Comparison of ENCODE assay signal across 8 mouse cellular contexts in the genomic region with DNA sequence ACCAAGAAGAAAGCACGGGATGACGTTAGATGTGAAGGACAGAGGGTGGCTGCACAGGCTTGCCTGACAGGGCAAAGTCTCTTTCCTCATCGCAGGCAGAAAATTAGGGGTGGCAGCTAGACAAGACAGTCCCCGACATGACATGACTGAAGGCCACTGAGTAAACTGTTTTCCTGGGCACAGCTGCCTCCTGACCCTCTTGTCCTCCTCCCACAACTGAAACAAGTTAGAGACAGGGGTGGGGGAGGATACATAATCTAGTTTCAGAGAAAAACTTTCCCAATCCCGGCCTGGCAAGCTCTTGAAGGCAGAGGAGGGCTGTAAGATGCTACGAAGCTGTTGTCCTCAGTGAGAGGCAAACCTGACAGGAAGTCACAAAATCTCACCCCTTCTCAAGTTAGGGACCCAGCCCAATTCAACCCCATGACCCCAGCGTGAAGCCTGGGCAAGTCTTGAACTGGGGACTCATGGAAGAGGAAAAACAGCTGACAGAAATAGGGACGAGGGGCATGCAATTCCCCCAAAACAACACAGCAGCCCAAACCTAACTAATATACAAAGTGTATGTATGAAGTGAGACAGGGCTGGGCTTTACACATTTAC. TPM values are rescaled to one million over a fixed set of nuclear protein-coding genes. Genes with fewer than 3 reads are reported as not detected.
DNase-seq lines count a peak whose midpoint lies in the region; ATAC-seq lines count a peak whose summit lies in the region.

No protein-coding gene starts in this region.

- H3K9me3 ChIP-seq in hindbrain, embryonic 14.5 days (ENCODE audit: control insufficient read depth, low read length): no peaks in the 10 kb centered on the region
- H3K9me3 ChIP-seq in midbrain, embryonic 11.5 days (ENCODE audit: control insufficient read depth, low read length): no peaks in the 10 kb centered on the region

- peak overlapping the region; percentile 48 for H3K27ac ChIP-seq in brown adipose tissue, adult 24 weeks (replicated peaks; ENCODE audit: low read depth, low read length)
- peak overlapping the region; percentile 93; the same call in 1 of the 2 replicates for H3K27ac ChIP-seq in hindbrain, embryonic 14.5 days
- no peak overlapping the region for H3K27ac ChIP-seq in midbrain, embryonic 11.5 days (ENCODE audit: low read depth, low read length)

- no peak for ATAC-seq in hindbrain, embryonic 14.5 days (ENCODE audit: low FRiP score)
- no peak for ATAC-seq in midbrain, embryonic 11.5 days (ENCODE audit: low FRiP score)

- H3K4me1 ChIP-seq in brown adipose tissue, adult 24 weeks (ENCODE audit: control insufficient read depth, insufficient read depth, insufficient read length, low read length): peaks cover 32% of the 10 kb centered on the region
- H3K4me1 ChIP-seq in hindbrain, embryonic 14.5 days (replicated peaks; ENCODE audit: control insufficient read depth, insufficient read depth, low read length): peaks cover 60% of the 10 kb centered on the region
- H3K4me1 ChIP-seq in midbrain, embryonic 11.5 days (ENCODE audit: control insufficient read depth, insufficient read depth, low read length): peaks cover 53% of the 10 kb centered on the region

- WGBS in hindbrain, embryonic 14.5 days: 20% methylated on average over 8 of the region's 8 CpGs
- whole genome bisulfite sequencing in midbrain, embryonic 11.5 days: 20% methylated on average over 8 of the region's 8 CpGs

- peak overlapping the region; percentile 85 for H3K4me3 ChIP-seq in brown adipose tissue, adult 24 weeks (ENCODE audit: insufficient read depth, low read depth, low read length)
- peak overlapping the region; percentile 92 for H3K4me3 ChIP-seq in hindbrain, embryonic 14.5 days (replicated peaks; ENCODE audit: low read length)
- peak overlapping the region; percentile 50 for H3K4me3 ChIP-seq in midbrain, embryonic 11.5 days (ENCODE audit: low read depth, low read length)

- intact Hi-C loops in heart, postnatal 25 days (cut with DNase I): no loop called here

- H3K4me2 ChIP-seq in hindbrain, embryonic 14.5 days (replicated peaks): peak overlapping the region; percentile 98
- H3K4me2 ChIP-seq in midbrain, embryonic 11.5 days: peak overlapping the region; percentile 92

- H3K36me3 ChIP-seq in hindbrain, embryonic 14.5 days (replicated peaks; ENCODE audit: control insufficient read depth, insufficient read depth): 0 out of 2 replicates have a peak, but pooled peaks cover 6% of the 10 kb centered on the region
- H3K36me3 ChIP-seq in midbrain, embryonic 11.5 days (ENCODE audit: control insufficient read depth, insufficient read depth, low read length): no peaks in the 10 kb centered on the region

- peak overlapping the region; percentile 84 for H3K9ac ChIP-seq in hindbrain, embryonic 14.5 days
- peak overlapping the region; percentile 72 for H3K9ac ChIP-seq in midbrain, embryonic 11.5 days (ENCODE audit: low read length)

- peak; percentile 94 for DNase-seq in heart, adult 11 months
- DNase-seq in heart, postnatal 25 days (ENCODE audit: low spot score): no peak
- no peak for DNase-seq in hindbrain, embryonic 14.5 days (ENCODE audit: low spot score)
- no peak for DNase-seq in midbrain, embryonic 11.5 days (ENCODE audit: low spot score, missing footprints)
- no peak for DNase-seq in left cerebral cortex, adult 8-10 months (ENCODE audit: low spot score in 2 of 2)
- DNase-seq in urinary bladder, postnatal 25 days (ENCODE audit: low spot score): no peak
- no peak for DNase-seq in kidney, adult 18-20 months

- no peaks in the 10 kb centered on the region for H3K27me3 ChIP-seq in hindbrain, embryonic 14.5 days (ENCODE audit: control insufficient read depth, insufficient read depth, low read length)
- no peaks in the 10 kb centered on the region for H3K27me3 ChIP-seq in midbrain, embryonic 11.5 days (ENCODE audit: control insufficient read depth, insufficient read depth, low read length)

RNA-seq across cellular contexts. Expression of a gene that starts 1.7 kb away (rescaled TPM):
- 10 to 100 TPM; 70.7 to 90.2 TPM for total RNA-seq in heart, postnatal 25 days (2021)
- polyA plus RNA-seq in brown adipose tissue, adult 24 weeks (2012; ENCODE audit: insufficient read depth, insufficient read length, missing spikeins): 43.8 and 47.2 TPM in 2 replicates
- 118 and 119 TPM in 2 replicates for polyA plus RNA-seq in hindbrain, embryonic 14.5 days (2014; fragmentation: Nextera tagmentation; extraction: Ambion mirVana)
- 52.2 and 58.8 TPM in 2 replicates for polyA plus RNA-seq in midbrain, embryonic 11.5 days (2014; fragmentation: Nextera tagmentation; extraction: Ambion mirVana)
- total RNA-seq in left cerebral cortex, adult 8-10 months (2022): 100 to 1,000 TPM; 295 to 337 (median 306) TPM

RNA-seq across cellular contexts. Expression of a gene that starts 23.6 kb away (rescaled TPM):
- 10 to 100 TPM; 45.3 to 47.6 TPM for total RNA-seq in heart, postnatal 25 days (2021)
- 24.7 and 28.8 TPM in 2 replicates for polyA plus RNA-seq in brown adipose tissue, adult 24 weeks (2012; ENCODE audit: insufficient read depth, insufficient read length, missing spikeins)
- polyA plus RNA-seq in hindbrain, embryonic 14.5 days (2014; fragmentation: Nextera tagmentation; extraction: Ambion mirVana): 4.7 and 5.5 TPM in 2 replicates
- 5.7 and 6.9 TPM in 2 replicates for polyA plus RNA-seq in midbrain, embryonic 11.5 days (2014; fragmentation: Nextera tagmentation; extraction: Ambion mirVana)
- total RNA-seq in left cerebral cortex, adult 8-10 months (2022): 10 to 100 TPM; 13.5 to 17.1 (median 15.0) TPM

RNA-seq across cellular contexts. Expression of a gene that starts 47.5 kb away (rescaled TPM):
- total RNA-seq in heart, postnatal 25 days (2021): 1 to 10 TPM; 3.4 to 4.4 TPM
- polyA plus RNA-seq in brown adipose tissue, adult 24 weeks (2012; ENCODE audit: insufficient read depth, insufficient read length, missing spikeins): 1.0 and 2.5 TPM in 2 replicates
- polyA plus RNA-seq in hindbrain, embryonic 14.5 days (2014; fragmentation: Nextera tagmentation; extraction: Ambion mirVana): 3.3 and 4.3 TPM in 2 replicates
- polyA plus RNA-seq in midbrain, embryonic 11.5 days (2014; fragmentation: Nextera tagmentation; extraction: Ambion mirVana): 10.0 and 10.9 TPM in 2 replicates
- total RNA-seq in left cerebral cortex, adult 8-10 months (2022): 1 to 10 TPM; 4.7 to 6.1 (median 5.1) TPM

RNA-seq across cellular contexts. Expression of a gene that starts 49.1 kb away (rescaled TPM):
- total RNA-seq in heart, postnatal 25 days (2021): 1 to 10 TPM; 5.6 to 7.0 TPM
- polyA plus RNA-seq in brown adipose tissue, adult 24 weeks (2012; ENCODE audit: insufficient read depth, insufficient read length, missing spikeins): 4.2 and 6.3 TPM in 2 replicates
- 2.3 and 2.6 TPM in 2 replicates for polyA plus RNA-seq in hindbrain, embryonic 14.5 days (2014; fragmentation: Nextera tagmentation; extraction: Ambion mirVana)
- polyA plus RNA-seq in midbrain, embryonic 11.5 days (2014; fragmentation: Nextera tagmentation; extraction: Ambion mirVana): 2.1 and 2.2 TPM in 2 replicates
- total RNA-seq in left cerebral cortex, adult 8-10 months (2022): 10 to 100 TPM; 36.5 to 55.0 (median 45.5) TPM
